Mouse (Mus musculus) intestine, postnatal 0 days (tissue): ENCODE data around the gene Tnrc6c. TPM values are rescaled to one million over a fixed set of nuclear protein-coding genes. Genes with fewer than 3 reads are reported as not detected.

ENCODE experiments used
- ATAC-seq: fragments of 200-750 bp; cut with Nextera tagmentation; 2 replicates; pipeline ENCODE4 v1.8.0; 2017; ENCODE audit warnings: mild to moderate bottlenecking, moderate TSS enrichment, moderate library complexity
- H3K27ac ChIP-seq: fragments of 300-500 bp; sonication (generic); 2 replicates; pipeline ENCODE4 v1.5.1; 2014; ENCODE audit warnings: mild to moderate bottlenecking, low read depth, low read length, moderate library complexity
- H3K27me3 ChIP-seq: fragments of 300-500 bp; sonication (generic); replicated peaks from 2 replicates; pipeline ENCODE4 v1.6.1; 2014; ENCODE audit warnings: low read length, mixed read lengths; ENCODE audit not compliant: control insufficient read depth, insufficient read depth
- H3K36me3 ChIP-seq: fragments of 300-500 bp; sonication (generic); 2 replicates; pipeline ENCODE4 v1.6.1; 2014; ENCODE audit warnings: mild to moderate bottlenecking, moderate library complexity; ENCODE audit not compliant: control insufficient read depth, insufficient read depth
- H3K4me1 ChIP-seq: fragments of 300-500 bp; sonication (generic); replicated peaks from 2 replicates; pipeline ENCODE4 v1.6.1; 2014; ENCODE audit warnings: antibody characterized with exemption, low read length, mixed read lengths; ENCODE audit not compliant: control insufficient read depth, insufficient read depth
- H3K4me2 ChIP-seq: fragments of 300-500 bp; sonication (generic); replicated peaks from 2 replicates; pipeline ENCODE4 v1.6.1; 2014; ENCODE audit warnings: low read depth, mild to moderate bottlenecking, moderate library complexity
- H3K4me3 ChIP-seq: fragments of 300-500 bp; sonication (generic); 2 replicates; pipeline ENCODE4 v1.5.1; 2014; ENCODE audit warnings: low read depth, low read length
- H3K9ac ChIP-seq: fragments of 300-500 bp; sonication (generic); 2 replicates; pipeline ENCODE4 v1.6.1; 2014; ENCODE audit warnings: mild to moderate bottlenecking, low read depth, low read length
- H3K9me3 ChIP-seq: fragments of 300-500 bp; sonication (generic); 2 replicates; pipeline ENCODE4 v1.6.1; 2016; ENCODE audit warnings: mixed run types; ENCODE audit not compliant: control insufficient read depth
- CTCF ChIP-seq: sonication (generic); IDR thresholded peaks from 2 replicates; pipeline ENCODE4 v1.5.1; 2016; ENCODE audit warnings: low read depth, mild to moderate bottlenecking, control low read depth, antibody characterized with exemption, moderate library complexity
- WGBS: fragments of 180-500 bp; shearing (Covaris S2); extraction: QIAGEN DNeasy Blood & Tissue Kit; methylation state at CpG from one replicate; pipeline ENCODE4 v1.1.7; 2014; 5-methylcytosine and 5-hydroxymethylcytosine counted together
- polyA plus RNA-seq: library from polyadenylated mRNA; unstranded; fragments of >200 nt; fragmentation: Nextera tagmentation; extraction: Ambion mirVana; gene quantifications from 2 replicates; pipeline ENCODE4 v1.2.1, GENCODE M21; 2015

Tnrc6c gene
- polyA plus RNA-seq, 1 experiment from 2014 or later, result 6.1 TPM

DNA sequence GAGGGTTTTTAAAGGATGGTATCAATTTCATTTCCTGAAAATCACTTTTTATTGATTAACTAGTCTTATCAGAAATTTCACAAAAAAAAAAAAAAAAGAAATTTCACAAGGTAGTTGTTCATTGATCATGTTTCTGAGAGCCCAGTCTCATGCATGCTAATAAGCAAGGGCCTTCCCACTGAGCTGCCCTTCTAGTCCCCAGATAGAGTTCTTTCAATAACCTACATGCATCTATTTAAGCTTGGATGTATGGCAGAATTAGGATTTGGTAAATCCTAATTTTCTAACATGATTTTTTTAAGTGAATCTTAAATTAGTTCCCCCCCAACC lies 9.7 kb downstream of the Tnrc6c start:
- TF ChIP-seq CTCF, result no peak
- no peak overlapping the region for H3K4me3 ChIP-seq
- ATAC-seq, result no peak

DNA sequence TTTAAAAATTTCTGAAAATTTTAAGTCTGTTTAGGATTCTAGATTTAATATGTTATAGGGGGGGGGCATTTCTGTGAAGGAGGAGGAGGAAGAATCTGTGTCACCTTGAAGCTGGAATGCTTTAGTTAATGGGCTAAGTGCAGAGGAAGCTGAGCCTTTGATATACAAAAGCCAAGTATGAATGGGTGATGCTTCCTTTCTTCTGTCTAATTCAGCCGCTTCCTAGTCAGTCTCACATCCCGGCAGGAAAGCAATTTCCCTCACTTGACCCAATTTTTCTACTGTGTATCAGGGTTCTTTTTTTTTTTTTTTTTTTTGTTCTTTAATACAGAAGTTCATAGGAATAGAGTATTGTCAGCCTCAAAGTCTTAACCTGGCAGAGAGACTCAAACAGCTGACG lies 11.1 kb downstream of the Tnrc6c start:
- Histone ChIP-seq H3K36me3 (no peaks in the 10 kb centered on the region), H3K9ac (no peak overlapping the region), H3K4me2 (no peak overlapping the region), H3K4me1 (no peaks in the 10 kb centered on the region), H3K4me3 (no peak overlapping the region), H3K27me3 (no peaks in the 10 kb centered on the region), H3K9me3 (no peaks in the 10 kb centered on the region), H3K27ac (no peak overlapping the region)
- no peak for ATAC-seq
- TF ChIP-seq CTCF, result no peak
- 59% methylated on average over 3 of the region's 3 CpGs for WGBS

More for the DNA sequence above, 9.7 kb downstream of the Tnrc6c start:
- H3K27me3 ChIP-seq, result no peaks in the 10 kb centered on the region
- no peaks in the 10 kb centered on the region for H3K9me3 ChIP-seq
- H3K36me3 ChIP-seq, result no peaks in the 10 kb centered on the region
- no peak overlapping the region for H3K9ac ChIP-seq
- H3K27ac ChIP-seq, result no peak overlapping the region
- no peak overlapping the region for H3K4me2 ChIP-seq
- no peaks in the 10 kb centered on the region for H3K4me1 ChIP-seq

DNA sequence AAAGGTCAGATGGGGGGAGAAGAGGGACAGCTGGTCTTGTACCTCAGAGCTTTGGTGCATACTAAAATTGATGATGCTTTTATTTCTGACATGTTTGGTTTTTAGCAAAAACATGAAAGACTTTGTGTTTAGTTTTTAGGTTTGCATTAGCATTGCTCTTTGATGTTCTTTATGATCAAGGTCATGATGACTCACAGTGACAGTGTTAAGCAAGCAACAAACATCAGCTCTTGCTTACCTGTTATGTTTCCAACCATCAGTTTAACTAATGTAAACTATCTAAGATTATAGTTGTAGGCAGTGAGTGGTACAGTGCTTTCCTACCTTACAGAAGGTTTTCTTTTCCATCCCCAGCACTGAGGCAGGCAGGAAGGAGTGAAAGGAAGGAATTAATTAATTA lies 12.5 kb downstream of the Tnrc6c start:
- ATAC-seq, result no peak
- no peak for TF ChIP-seq CTCF

DNA sequence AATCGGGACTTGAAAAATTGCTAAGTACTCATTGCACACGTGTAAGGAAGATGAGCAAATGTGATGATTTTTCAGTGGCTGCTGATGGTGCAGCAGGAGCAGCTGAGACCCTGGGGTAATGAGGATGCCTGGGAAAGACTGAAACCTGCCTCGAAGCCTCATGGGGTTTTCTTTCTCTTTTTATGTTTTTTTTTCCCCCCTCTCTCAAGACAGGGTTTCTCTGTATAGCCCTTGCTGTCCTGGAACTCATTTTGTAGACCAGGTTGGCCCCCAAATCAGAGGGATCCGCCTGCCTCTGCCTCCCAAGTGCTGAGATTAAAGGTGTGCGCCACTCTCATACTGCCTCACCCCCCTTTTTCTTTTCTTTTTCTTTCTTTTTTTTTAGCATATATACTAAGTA lies 13.1 kb downstream of the Tnrc6c start:
- no peak for TF ChIP-seq CTCF
- Histone ChIP-seq H3K4me2 (no peak overlapping the region), H3K27ac (no peak overlapping the region), H3K4me1 (no peaks in the 10 kb centered on the region), H3K9ac (no peak overlapping the region), H3K9me3 (no peaks in the 10 kb centered on the region), H3K4me3 (no peak overlapping the region), H3K36me3 (no peaks in the 10 kb centered on the region), H3K27me3 (no peaks in the 10 kb centered on the region)
- WGBS, result 89% methylated on average over 5 of the region's 5 CpGs
- no peak for ATAC-seq

More for the DNA sequence above, 12.5 kb downstream of the Tnrc6c start:
- Histone ChIP-seq H3K4me2 (no peak overlapping the region), H3K27ac (no peak overlapping the region), H3K4me3 (no peak overlapping the region), H3K9me3 (no peaks in the 10 kb centered on the region), H3K9ac (no peak overlapping the region), H3K27me3 (no peaks in the 10 kb centered on the region), H3K36me3 (no peaks in the 10 kb centered on the region), H3K4me1 (no peaks in the 10 kb centered on the region)

DNA sequence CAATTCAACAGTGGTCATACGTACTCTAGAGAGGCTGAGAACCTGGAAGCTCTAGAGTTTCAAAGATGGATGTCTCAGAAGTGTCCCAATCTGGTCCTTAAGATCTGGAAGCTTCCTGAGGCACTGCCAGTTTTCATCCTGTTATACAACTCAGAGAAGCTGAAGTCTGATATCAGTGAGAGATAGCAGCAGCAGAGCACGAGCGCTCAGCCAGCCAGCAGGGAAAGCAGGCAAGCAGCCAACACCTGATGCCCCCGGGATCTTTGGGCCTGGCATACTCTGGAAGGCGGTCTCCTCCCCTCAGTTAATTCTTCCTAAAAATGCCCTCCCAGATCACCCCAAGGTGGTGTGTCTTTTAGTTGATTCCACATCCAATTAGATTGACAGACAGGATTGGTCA lies 13.7 kb downstream of the Tnrc6c start:
- Histone ChIP-seq H3K9ac (no peak overlapping the region), H3K4me1 (no peaks in the 10 kb centered on the region), H3K27ac (no peak overlapping the region), H3K4me2 (no peak overlapping the region), H3K27me3 (no peaks in the 10 kb centered on the region), H3K36me3 (no peaks in the 10 kb centered on the region), H3K4me3 (no peak overlapping the region), H3K9me3 (no peaks in the 10 kb centered on the region)
- ATAC-seq, result no peak
- no peak for TF ChIP-seq CTCF
- WGBS, result 48% methylated on average over 5 of the region's 5 CpGs

DNA sequence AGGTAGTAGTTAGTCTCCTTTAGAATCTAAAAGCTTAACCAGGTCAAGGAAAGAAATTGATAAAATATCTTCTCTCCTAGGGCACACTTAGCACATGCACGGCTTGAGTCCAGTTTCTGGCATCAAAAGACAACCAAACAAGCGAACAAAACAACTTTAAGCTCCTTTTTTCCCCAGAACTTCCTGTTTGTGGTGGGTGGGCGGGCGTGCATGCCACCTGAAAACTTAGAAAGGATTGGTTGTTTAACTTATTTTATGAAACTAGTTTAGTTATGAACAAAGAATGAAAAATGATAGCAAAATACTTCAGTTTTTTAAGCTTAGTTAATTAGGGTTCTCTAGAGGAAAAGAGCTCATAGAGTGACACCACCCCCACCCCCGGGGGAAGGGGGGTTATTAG lies 17.5 kb downstream of the Tnrc6c start:
- 89% methylated on average over 5 of the region's 5 CpGs for WGBS

DNA sequence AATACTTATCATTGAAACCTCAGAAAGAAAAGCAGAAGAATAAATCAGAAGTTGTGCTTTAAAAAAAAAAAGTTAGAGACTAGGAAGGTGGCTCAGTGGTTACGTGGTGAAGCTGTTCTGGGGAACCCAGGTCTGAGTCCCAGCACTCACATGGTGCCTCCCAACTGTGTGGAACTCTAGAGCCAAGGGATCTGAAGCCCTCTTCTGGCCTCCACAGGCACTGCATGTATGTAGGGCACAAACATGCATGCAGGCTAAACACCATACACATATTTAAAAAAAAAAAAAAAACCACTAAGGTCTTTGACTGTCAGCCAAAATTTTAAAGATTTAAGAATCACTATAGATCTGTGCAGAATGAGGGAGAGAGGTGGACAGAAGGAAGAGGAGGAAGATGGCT lies 20.4 kb downstream of the Tnrc6c start:
- no peak overlapping the region for H3K4me2 ChIP-seq
- H3K36me3 ChIP-seq, result no peaks in the 10 kb centered on the region
- no peak overlapping the region for H3K4me3 ChIP-seq
- WGBS, result 100% methylated on average over 1 of the region's 1 CpGs
- ATAC-seq, result no peak
- H3K9ac ChIP-seq, result no peak overlapping the region
- no peaks in the 10 kb centered on the region for H3K4me1 ChIP-seq
- TF ChIP-seq CTCF, result peak; percentile 50
- H3K27me3 ChIP-seq, result no peaks in the 10 kb centered on the region
- no peaks in the 10 kb centered on the region for H3K9me3 ChIP-seq
- H3K27ac ChIP-seq, result no peak overlapping the region

More for the DNA sequence above, 17.5 kb downstream of the Tnrc6c start:
- Histone ChIP-seq H3K27ac (no peak overlapping the region), H3K4me1 (no peaks in the 10 kb centered on the region), H3K9me3 (no peaks in the 10 kb centered on the region), H3K9ac (no peak overlapping the region), H3K27me3 (no peaks in the 10 kb centered on the region), H3K36me3 (no peaks in the 10 kb centered on the region), H3K4me3 (no peak overlapping the region), H3K4me2 (no peak overlapping the region)
- no peak for TF ChIP-seq CTCF
- ATAC-seq, result no peak
